Mouse (Mus musculus) gastrocnemius, postnatal 36 days (tissue): Measurements from ENCODE around the gene Gjc2. TPM values are rescaled to one million over a fixed set of nuclear protein-coding genes. Genes with fewer than 3 reads are reported as not detected.

Experiments
- DNase-seq, 2 experiments: peaks; one replicate each; pipeline ENCODE4 v3.0.0; 2022
- intact Hi-C: fragments of 180-260 bp; cut with DNase I; formaldehyde crosslinking; loops from one replicate; pipeline ENCODE4 v1.15.1; 2025
- total RNA-seq, 2 experiments: library from RNA; stranded (reverse); gene quantifications; 2 replicates each; pipeline ENCODE4 v1.2.3; 2021

Gene Gjc2
- total RNA-seq, 2 experiments from 2014 or later, result 0.23 to 0.42 TPM

- peak; percentile 96 to 97 for DNase-seq
- intact Hi-C loops, result no loop called here
These were observed 19.5 kb downstream of the Gjc2 start, which contains the start of gene Iba57 for GRCm38 (mm10) chr11:59163255-59164236. TSS of gene Iba57 (minus strand) at chr11:59163739.

- intact Hi-C loops, result no loop called here
- DNase-seq, result peak in 1 of 2 experiments; percentile 35
These were observed 20.4 kb downstream of the Gjc2 start for GRCm38 (mm10) chr11:59162443-59163254.

GRCm38 (mm10) chr11:59161398-59161797 is 21.6 kb downstream of the Gjc2 start:
- intact Hi-C loops, result no loop called here

DNA sequence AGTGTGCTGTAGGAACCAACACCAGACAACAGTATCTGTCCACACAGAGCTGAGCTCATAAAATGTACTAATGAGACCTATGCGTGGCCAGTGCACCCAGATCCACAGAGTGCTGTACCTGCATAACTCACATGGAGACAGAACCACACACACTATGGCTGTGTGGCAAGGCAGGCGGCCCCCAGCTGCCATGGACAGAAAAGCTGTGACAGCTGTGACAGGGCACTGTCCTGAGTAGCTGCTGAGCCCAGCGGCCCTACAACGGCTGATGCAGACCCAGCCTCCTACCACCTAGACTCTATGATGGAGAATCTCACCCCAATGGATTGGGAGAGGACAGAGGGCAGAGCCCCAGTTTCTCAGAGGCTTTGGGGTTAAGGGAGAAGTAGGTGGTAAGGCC is 23.5 kb downstream of the Gjc2 start:
- intact Hi-C loops, result no loop called here
- DNase-seq, result no peak

More at GRCm38 (mm10) chr11:59161398-59161797, 21.6 kb downstream of the Gjc2 start:
- DNase-seq, result peak in 1 of 2 experiments; percentile 31

GRCm38 (mm10) chr11:59159099-59159498 is 23.9 kb downstream of the Gjc2 start:
- intact Hi-C loops, result no loop called here
- no peak for DNase-seq

GRCm38 (mm10) chr11:59155900-59156299 is 27.1 kb downstream of the Gjc2 start:
- intact Hi-C loops, result no loop called here
- DNase-seq, result no peak

DNA sequence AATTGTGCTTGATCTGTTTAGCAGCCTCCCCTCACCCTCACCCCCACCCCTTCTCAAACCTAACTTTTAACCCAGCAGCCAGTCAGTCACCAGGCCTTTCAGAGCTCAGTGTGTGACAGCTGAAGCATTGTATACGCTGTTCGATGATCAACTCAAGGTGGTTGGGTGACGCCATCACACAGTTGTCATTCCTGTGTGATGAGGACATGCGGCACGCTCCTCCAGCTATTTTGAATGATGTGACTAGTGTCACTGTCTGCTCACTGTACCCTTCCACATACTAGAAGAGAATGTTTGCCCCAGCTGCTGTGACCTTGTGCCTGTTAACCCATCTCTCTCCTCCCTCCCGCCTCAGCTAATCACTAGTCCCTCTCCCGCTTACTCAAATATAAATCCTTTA is 28.8 kb downstream of the Gjc2 start:
- intact Hi-C loops, result loop anchor here (5.0 kb wide), 1 partner anchor 33 kb away; no protein-coding TSS in a partner anchor
- DNase-seq, result no peak

- no peak for DNase-seq
- intact Hi-C loops, result loop anchor here (5.0 kb wide), 1 partner anchor 36 kb away; no protein-coding TSS in a partner anchor
These were observed 31.3 kb downstream of the Gjc2 start for GRCm38 (mm10) chr11:59151729-59152128.

- intact Hi-C loops, result no loop called here
- no peak for DNase-seq
These were observed 33.7 kb downstream of the Gjc2 start for GRCm38 (mm10) chr11:59149302-59149701.

DNA sequence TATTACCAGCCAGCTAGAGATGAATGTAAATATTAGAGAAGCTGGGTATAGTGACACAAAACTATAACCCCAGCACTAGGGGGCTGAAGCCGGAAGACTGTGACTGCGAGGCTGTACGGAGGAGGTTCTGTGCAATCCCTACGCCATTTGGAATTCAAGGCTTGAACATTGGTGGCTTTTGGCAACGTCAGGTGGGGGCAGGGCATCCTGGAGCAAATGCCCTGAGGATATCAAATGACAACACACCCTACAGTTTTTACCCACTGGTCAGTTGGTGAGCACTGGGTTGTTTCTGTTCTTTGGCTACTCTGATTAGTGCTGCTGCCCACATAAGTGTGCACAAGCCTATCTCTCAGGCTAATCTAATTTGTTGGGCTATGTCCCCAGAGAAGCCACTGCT is 40.1 kb downstream of the Gjc2 start:
- no peak for DNase-seq
- intact Hi-C loops, result no loop called here

- DNase-seq, result no peak
- intact Hi-C loops, result no loop called here
These were observed 41.1 kb downstream of the Gjc2 start for GRCm38 (mm10) chr11:59141772-59142370.

GRCm38 (mm10) chr11:59138537-59139486 is 44.2 kb downstream of the Gjc2 start:
- intact Hi-C loops, result no loop called here
- peak; percentile 53 to 60 for DNase-seq

DNA sequence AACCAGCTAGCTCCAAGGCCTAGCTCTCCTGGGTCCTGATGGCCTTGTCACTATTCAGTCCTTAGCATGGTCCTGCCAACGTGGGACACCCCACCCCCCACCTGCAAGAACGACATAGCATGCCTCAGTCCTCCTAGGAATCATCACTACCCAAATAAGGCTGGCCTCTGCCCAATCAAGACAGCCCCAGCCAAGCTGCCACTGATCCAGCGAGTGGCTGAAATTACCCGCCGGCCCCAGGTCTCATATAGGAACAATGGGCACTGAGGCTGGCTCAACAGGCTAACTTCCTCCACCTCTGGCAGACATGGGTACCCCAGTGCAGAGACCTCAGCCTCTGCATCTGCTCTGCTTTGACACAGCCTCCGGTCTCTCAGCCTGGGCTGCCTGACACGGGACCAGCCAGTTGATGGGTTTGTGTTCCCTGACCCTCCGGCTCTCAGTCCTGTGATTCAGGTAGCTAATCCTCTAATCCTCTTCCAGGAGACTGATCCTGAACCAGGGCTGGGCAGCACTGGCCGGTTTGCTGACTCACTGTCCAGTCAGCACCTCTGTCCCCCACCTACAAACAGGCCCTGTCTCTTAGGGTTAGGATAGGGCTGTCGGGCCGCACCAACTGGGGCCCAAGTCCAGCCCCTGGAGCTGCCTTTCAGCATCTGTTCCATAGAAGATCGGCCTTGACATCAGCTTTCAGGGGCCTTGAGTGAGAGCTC is 45.9 kb downstream of the Gjc2 start:
- peak in 1 of 2 experiments; percentile 39 for DNase-seq
- intact Hi-C loops, result no loop called here

DNA sequence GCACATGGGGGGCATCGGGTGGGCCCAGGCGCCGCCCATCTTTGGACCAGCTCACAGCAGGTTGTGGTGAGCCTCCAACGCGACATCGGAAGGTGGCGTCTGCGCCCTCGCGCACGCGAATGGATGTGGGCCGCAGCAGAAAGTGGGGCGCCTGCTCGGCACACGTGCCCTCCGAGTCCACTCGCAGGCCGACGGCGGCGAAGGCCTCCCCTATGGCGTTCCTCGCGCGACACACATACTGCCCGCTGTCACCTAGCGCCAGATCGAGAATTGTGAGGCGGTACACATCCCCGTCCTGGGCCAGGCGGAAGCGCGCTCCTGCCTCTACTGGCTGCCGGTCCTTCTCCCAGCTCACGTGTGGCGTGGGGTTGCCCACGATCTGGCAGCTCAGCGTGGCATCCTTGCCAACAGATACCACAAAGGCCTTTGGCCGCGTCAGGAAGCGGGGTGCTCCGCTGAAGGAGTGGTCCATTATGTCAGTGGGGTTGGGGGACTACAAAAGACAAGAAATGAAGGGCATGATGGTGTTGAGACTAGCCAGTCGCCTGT is 47.0 kb downstream of the Gjc2 start, which contains the start of gene Obscn:
Obscn (minus strand) TSS at position 499 of the 549 bp plus-strand sequence.
- intact Hi-C loops, result no loop called here
- no peak for DNase-seq

- DNase-seq, result no peak
- intact Hi-C loops, result no loop called here
These were observed 47.8 kb downstream of the Gjc2 start for GRCm38 (mm10) chr11:59135051-59135820.

GRCm38 (mm10) chr11:59134373-59134997 is 48.5 kb downstream of the Gjc2 start:
- intact Hi-C loops, result no loop called here

GRCm38 (mm10) chr11:59132065-59132464 is 50.9 kb downstream of the Gjc2 start:
- intact Hi-C loops, result no loop called here
- DNase-seq, result no peak

More at GRCm38 (mm10) chr11:59134373-59134997, 48.5 kb downstream of the Gjc2 start:
- DNase-seq, result no peak
